Mouse (Mus musculus) kidney, postnatal 0 days (tissue): Measurements from ENCODE around the gene Hnrnpul1. TPM values are rescaled to one million over a fixed set of nuclear protein-coding genes. Genes with fewer than 3 reads are reported as not detected.
A peak's percentile ranks its signal among the peaks of the same experiment; 100 is the strongest.

Experiments used
- ATAC-seq: fragments of 200-750 bp; cut with Nextera tagmentation; replicated peaks from 2 replicates; pipeline ENCODE4 v1.8.0; 2017; ENCODE audit warnings: low read depth, moderate number of reproducible peaks, moderate TSS enrichment, moderate library complexity; ENCODE audit not compliant: low FRiP score
- DNase-seq: peaks from one replicate; pipeline ENCODE4 v3.0.0-alpha.2; 2016; ENCODE audit warnings: low spot score
- H3K27ac ChIP-seq: fragments of 300-500 bp; sonication (generic); 2 replicates; pipeline ENCODE4 v1.5.1; 2014; ENCODE audit warnings: mild to moderate bottlenecking
- H3K27me3 ChIP-seq: fragments of 300-500 bp; sonication (generic); 2 replicates; pipeline ENCODE4 v1.6.1; 2014; ENCODE audit warnings: low read length, mixed read lengths; ENCODE audit not compliant: insufficient read depth
- H3K36me3 ChIP-seq: fragments of 300-500 bp; sonication (generic); 2 replicates; pipeline ENCODE4 v1.6.1; 2014; ENCODE audit warnings: low read length, mixed read lengths; ENCODE audit not compliant: insufficient read depth
- H3K4me1 ChIP-seq: fragments of 300-500 bp; sonication (generic); replicated peaks from 2 replicates; pipeline ENCODE4 v1.6.1; 2014; ENCODE audit warnings: antibody characterized with exemption, low read length, mixed read lengths; ENCODE audit not compliant: insufficient read depth
- H3K4me2 ChIP-seq: fragments of 300-500 bp; sonication (generic); 2 replicates; pipeline ENCODE4 v1.6.1; 2014; ENCODE audit warnings: mild to moderate bottlenecking, low read length, moderate library complexity, mixed read lengths
- H3K4me3 ChIP-seq: fragments of 300-500 bp; sonication (generic); replicated peaks from 2 replicates; pipeline ENCODE4 v1.5.1; 2014; ENCODE audit warnings: low read depth, low read length
- H3K9ac ChIP-seq: fragments of 300-500 bp; sonication (generic); 2 replicates; pipeline ENCODE4 v1.6.1; 2014; ENCODE audit warnings: low read depth, low read length
- H3K9me3 ChIP-seq: fragments of 300-500 bp; sonication (generic); replicated peaks from 2 replicates; pipeline ENCODE4 v1.6.1; 2016; ENCODE audit warnings: low read length, inconsistent platforms, mixed read lengths
- CTCF ChIP-seq: IDR thresholded peaks from 2 replicates; pipeline ENCODE4 v1.5.1; 2016; ENCODE audit warnings: antibody characterized with exemption, low read depth, mild to moderate bottlenecking, moderate library complexity
- WGBS: fragments of 180-500 bp; shearing (Covaris S2); extraction: QIAGEN DNeasy Blood & Tissue Kit; methylation state at CpG from one replicate; pipeline ENCODE4 v1.1.7; 2014; 5-methylcytosine and 5-hydroxymethylcytosine counted together
- polyA plus RNA-seq: library from polyadenylated mRNA; unstranded; fragments of >200 nt; fragmentation: Nextera tagmentation; extraction: Ambion mirVana; gene quantifications from 2 replicates; pipeline ENCODE4 v1.2.1, GENCODE M21; 2015

The Hnrnpul1 gene
- polyA plus RNA-seq, 1 experiment from 2014 or later, result 56.0 TPM

DNA sequence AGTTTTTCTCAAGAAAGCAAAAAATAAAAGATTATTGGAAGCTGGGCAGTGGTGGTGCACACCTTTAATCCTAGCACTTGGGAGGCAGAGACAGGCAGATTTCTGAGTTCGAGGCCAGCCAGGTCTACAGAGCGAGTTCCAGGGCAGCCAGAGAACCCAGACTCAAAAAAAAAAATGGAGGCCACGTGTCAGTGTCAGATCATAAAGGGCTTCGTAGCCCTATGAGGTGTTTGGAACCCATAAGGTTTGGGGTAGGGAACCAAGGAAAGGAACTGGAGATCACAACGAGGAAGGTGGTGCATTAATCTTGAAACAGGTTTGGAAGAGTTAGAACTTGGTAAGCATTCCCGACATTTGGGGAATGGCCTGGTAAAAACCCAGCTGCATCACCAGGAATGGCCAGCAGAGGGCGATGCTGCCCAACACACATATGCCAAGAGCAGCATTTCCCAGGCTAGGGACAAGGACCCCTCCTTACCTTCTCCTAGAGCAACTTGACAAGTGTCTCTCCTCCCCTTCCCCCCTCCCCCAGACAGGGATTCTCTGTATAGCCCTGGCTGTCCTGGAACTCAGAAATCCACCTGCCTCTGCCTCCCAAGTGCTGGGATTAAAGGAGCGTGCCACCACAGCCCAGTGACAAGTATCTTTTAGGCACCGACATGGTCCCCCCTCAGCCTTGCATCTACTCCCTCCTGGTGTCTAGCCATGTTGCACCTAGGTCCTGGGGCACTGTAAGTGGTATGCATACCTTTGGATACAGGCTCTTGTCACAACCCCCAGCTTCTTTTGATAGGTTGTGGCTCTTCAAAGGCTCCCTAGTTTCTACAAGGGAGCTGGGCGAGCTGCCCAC, 34.6 kb downstream of the Hnrnpul1 start:
- peak; percentile 92 for TF ChIP-seq CTCF
- Histone ChIP-seq H3K36me3 (peaks cover 51% of the 10 kb centered on the region), H3K4me1 (peaks cover 8% of the 10 kb centered on the region; the same call in 1 of the 2 replicates), H3K27ac (peak overlapping the region; percentile 26), H3K9me3 (no peaks in the 10 kb centered on the region), H3K4me3 (no peak overlapping the region), H3K27me3 (no peaks in the 10 kb centered on the region), H3K4me2 (no peak overlapping the region), H3K9ac (no peak overlapping the region)
- DNase-seq (peak; percentile 79), ATAC-seq (no peak; the same call in 1 of the 2 replicates)
- 61% methylated on average over 10 of the region's 10 CpGs for WGBS

GRCm38 (mm10) chr7:25718788-25719417, 35.7 kb downstream of the Hnrnpul1 start, which contains the start of gene Ccdc97:
Gene Ccdc97, minus strand, starts transcription at chr7:25719088.
- H3K9me3 ChIP-seq, result no peaks in the 10 kb centered on the region
- H3K4me3 ChIP-seq, result peak within 1 kb of the TSS; percentile 66
- no peak for TF ChIP-seq CTCF
- peak within 1 kb of the TSS; percentile 90 for H3K27ac ChIP-seq
- ATAC-seq (peak; percentile 80), DNase-seq (peak; percentile 97)
- peak within 1 kb of the TSS; percentile 71 for H3K9ac ChIP-seq
- peaks cover 51% of the 10 kb centered on the region for H3K36me3 ChIP-seq
- 4% methylated on average over 32 of the region's 32 CpGs for WGBS
- H3K4me2 ChIP-seq, result peak within 1 kb of the TSS; percentile 83
- H3K4me1 ChIP-seq, result peaks cover 8% of the 10 kb centered on the region; the same call in 1 of the 2 replicates
- H3K27me3 ChIP-seq, result no peaks in the 10 kb centered on the region

- H3K36me3 ChIP-seq, result peaks cover 50% of the 10 kb centered on the region
- 86% methylated on average over 3 of the region's 3 CpGs for WGBS
- TF ChIP-seq CTCF, result no peak
- no peak overlapping the region for H3K4me3 ChIP-seq
- H3K9me3 ChIP-seq, result no peaks in the 10 kb centered on the region
- peaks cover 8% of the 10 kb centered on the region; the same call in 1 of the 2 replicates for H3K4me1 ChIP-seq
- 0 out of 2 replicates have a peak overlapping the region, but pooled peaks have one; percentile 71 for H3K9ac ChIP-seq
- H3K27me3 ChIP-seq, result no peaks in the 10 kb centered on the region
- H3K27ac ChIP-seq, result no peak overlapping the region
- DNase-seq, result no peak
- ATAC-seq, result no peak
- H3K4me2 ChIP-seq, result peak overlapping the region; percentile 83
Measured at GRCm38 (mm10) chr7:25717478-25717877, 37.1 kb downstream of the Hnrnpul1 start.

GRCm38 (mm10) chr7:25715731-25716271, 38.8 kb downstream of the Hnrnpul1 start:
- no peak overlapping the region for H3K9ac ChIP-seq
- no peak overlapping the region for H3K27ac ChIP-seq
- no peak overlapping the region for H3K4me2 ChIP-seq
- 96% methylated on average over 22 of the region's 22 CpGs for WGBS
- no peak overlapping the region for H3K4me3 ChIP-seq
- H3K4me1 ChIP-seq, result peaks cover 12% of the 10 kb centered on the region; the same call in 1 of the 2 replicates
- no peaks in the 10 kb centered on the region for H3K9me3 ChIP-seq
- ATAC-seq, result no peak
- no peaks in the 10 kb centered on the region for H3K27me3 ChIP-seq
- H3K36me3 ChIP-seq, result peaks cover 47% of the 10 kb centered on the region
- no peak for TF ChIP-seq CTCF
- DNase-seq, result no peak

GRCm38 (mm10) chr7:25714581-25714980, 40.0 kb downstream of the Hnrnpul1 start:
- no peak overlapping the region for H3K27ac ChIP-seq
- H3K9ac ChIP-seq, result no peak overlapping the region
- DNase-seq, result no peak
- H3K4me2 ChIP-seq, result no peak overlapping the region
- 93% methylated on average over 8 of the region's 8 CpGs for WGBS
- H3K36me3 ChIP-seq, result peaks cover 43% of the 10 kb centered on the region
- no peaks in the 10 kb centered on the region for H3K27me3 ChIP-seq
- TF ChIP-seq CTCF, result no peak
- no peak overlapping the region for H3K4me3 ChIP-seq
- no peaks in the 10 kb centered on the region for H3K9me3 ChIP-seq
- no peak for ATAC-seq
- peaks cover 12% of the 10 kb centered on the region for H3K4me1 ChIP-seq

GRCm38 (mm10) chr7:25712801-25713200, 41.8 kb downstream of the Hnrnpul1 start:
- ATAC-seq, result no peak
- H3K27ac ChIP-seq, result no peak overlapping the region
- H3K4me1 ChIP-seq, result peaks cover 12% of the 10 kb centered on the region
- H3K9ac ChIP-seq, result no peak overlapping the region
- no peaks in the 10 kb centered on the region for H3K27me3 ChIP-seq
- peaks cover 43% of the 10 kb centered on the region for H3K36me3 ChIP-seq
- H3K9me3 ChIP-seq, result no peaks in the 10 kb centered on the region
- 83% methylated on average over 9 of the region's 9 CpGs for WGBS
- no peak overlapping the region for H3K4me2 ChIP-seq
- TF ChIP-seq CTCF, result no peak
- no peak for DNase-seq
- H3K4me3 ChIP-seq, result no peak overlapping the region
